Mouse (Mus musculus) gastrocnemius, postnatal 25 days (tissue): Measurements from ENCODE around the gene Il10rb. TPM values are rescaled to one million over a fixed set of nuclear protein-coding genes. Genes with fewer than 3 reads are reported as not detected.

ENCODE experiments used
- DNase-seq: peaks from one replicate; pipeline ENCODE4 v3.0.0; 2022
- total RNA-seq, 2 experiments: library from RNA; stranded (reverse); gene quantifications; 1 replicate in 1 of 2; 2 replicates in 1 of 2; pipeline ENCODE4 v1.2.3; 2021

Il10rb gene
- total RNA-seq, 2 experiments from 2014 or later = 5.0 to 6.3 TPM

DNA sequence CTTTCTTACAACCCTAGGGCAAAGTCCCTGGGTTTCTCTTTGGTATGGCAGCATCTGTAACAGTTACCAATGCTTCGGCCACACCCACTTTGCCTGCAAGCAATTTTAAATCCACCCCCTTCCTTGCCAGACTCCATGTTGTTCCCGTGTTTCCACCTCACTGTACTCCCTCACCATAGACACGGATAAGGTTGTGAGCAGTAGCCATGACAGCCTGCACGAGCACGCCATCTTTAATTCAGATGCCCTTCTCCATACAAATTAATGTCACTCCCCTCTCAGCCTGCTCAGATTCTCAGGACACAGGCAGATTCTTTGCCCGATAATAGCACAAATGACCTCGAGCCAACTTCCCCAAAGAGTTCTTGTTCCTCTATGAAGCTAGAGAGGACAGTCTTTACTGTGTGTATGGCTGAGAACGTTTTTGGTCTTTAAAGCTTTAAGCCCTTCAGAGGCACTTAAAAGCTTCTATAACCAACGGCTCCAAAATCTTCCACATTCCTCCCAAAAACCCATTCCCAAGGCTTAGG, 23.6 kb upstream of the Il10rb start:
- DNase-seq = no peak

DNA sequence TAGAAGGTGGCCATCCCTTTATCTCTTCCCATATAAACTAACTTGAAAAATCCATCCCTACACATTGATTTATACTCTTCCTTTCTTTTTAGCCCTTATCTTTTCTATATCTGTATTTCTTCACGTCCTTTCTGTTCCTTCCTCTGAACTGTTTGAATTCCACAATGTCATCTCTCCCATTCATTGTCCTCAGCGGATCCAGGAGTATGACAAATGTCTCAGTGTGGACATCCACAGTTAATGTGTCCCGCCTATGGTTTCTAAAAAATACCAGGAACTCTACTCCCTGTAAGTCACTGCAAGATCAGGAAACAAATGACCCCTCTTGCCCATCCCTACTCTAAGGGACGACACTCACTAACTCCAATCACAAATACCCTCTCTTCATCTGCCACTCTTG, 21.7 kb upstream of the Il10rb start:
- no peak for DNase-seq

DNA sequence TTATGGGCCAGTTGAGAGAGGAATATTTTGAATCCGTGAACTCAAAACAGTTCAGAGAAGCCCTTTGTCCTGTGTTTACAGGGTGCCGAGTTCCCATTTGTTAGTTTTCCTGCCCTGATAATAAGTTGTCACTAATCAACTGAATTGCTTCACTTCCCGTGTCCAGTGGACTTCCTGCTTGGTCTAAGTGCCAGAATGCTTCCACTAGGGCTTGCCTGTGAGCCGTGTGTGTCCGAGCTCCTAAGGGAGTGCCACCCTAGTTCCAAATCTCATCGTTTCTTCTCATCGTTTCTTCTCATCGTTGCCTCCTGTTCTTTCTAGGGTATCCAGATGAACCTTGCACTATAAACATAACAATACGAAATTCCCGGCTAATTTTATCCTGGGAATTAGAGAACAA, 20.3 kb upstream of the Il10rb start:
- no peak for DNase-seq

DNA sequence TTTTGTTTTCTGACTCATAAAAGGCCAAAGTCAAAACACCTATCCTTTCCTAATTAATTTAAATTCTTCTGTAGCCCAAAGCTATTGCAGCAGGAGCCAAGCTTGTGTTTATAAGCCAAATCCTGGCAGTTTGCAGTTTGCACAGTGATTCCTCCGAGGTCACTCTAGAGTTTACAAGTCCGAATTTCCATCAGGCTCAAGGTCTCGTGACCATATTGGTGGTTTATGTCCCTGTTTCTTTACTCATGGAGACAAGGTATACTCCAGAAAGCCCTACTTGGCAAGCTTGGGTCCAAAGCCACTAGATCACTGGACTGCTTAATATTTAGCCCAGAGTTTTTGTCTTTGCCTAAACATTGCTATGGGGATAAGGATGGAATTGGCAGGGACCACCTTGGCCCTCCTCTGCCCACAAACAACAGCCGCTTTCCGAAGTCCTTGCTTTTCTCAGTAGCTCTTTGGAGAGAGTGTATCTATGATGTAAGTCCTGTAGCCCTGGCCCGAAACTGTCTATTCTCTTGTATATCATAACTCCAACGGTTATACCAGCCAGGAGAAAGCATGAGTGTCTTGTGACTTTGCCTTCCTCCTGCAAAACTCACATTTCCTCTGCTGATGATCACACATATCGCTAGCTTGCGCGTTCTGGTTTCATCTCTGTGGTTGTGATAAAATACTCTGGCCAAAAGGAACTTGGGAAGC, 19.4 kb upstream of the Il10rb start:
- no peak for DNase-seq

DNA sequence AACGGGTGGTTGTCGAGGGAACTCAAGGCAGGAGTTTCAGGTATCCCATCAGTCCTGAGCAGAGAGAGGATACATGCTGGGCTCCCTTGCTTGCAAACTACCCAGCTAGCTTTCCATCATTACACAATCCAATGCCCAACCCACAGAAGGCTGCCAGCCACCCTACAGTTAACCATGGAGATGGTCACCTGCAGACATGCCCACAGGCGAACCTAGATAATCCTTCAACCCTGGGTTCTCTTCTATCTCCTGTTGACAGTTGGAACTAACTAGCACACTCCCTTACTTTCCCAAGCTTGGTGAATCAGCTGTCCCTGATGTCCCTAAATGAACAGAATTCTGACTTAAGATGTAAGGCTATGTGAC, 18.9 kb upstream of the Il10rb start:
- DNase-seq = no peak

DNA sequence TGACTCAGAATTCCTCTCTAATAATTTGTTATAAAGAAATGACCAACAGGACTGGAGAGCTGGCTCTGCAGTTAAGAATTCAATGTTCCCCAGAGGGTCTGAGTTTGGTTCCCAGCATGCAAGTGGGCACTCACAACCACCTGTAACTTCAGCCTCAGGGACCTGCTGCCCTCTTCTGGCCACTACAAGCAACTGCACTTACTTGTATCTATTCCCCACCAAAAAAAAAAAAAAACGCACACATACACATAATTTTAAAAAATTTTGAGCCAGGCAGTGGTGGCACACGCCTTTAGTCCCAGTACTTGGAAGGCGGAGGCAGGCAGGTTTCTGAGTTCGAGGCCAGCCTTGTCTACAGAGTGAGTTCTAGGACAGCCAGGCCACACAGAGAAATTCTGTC, 15.9 kb upstream of the Il10rb start:
- DNase-seq = no peak

DNA sequence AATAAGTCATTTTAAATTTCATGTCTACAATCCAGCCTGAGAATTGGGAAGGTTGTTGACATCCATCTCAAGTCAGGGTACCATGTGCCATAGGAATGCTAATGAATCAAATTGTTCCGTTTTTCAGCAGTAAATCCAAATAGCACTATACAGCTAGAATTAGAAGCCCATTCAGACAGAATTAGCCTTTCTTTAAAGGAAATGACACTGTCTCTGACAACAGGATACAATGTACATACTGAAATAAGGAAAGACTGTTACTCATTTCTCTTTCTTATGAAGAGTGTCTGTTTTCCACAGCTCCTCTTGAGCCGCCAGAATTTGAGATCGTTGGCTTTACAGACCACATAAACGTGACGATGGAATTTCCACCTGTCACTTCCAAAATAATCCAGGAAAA, 14.5 kb upstream of the Il10rb start, which contains the start of gene Gm21970:
TSS of gene Gm21970 (plus strand) at position 301 of the 400 bp plus-strand sequence.
- DNase-seq = no peak

DNA sequence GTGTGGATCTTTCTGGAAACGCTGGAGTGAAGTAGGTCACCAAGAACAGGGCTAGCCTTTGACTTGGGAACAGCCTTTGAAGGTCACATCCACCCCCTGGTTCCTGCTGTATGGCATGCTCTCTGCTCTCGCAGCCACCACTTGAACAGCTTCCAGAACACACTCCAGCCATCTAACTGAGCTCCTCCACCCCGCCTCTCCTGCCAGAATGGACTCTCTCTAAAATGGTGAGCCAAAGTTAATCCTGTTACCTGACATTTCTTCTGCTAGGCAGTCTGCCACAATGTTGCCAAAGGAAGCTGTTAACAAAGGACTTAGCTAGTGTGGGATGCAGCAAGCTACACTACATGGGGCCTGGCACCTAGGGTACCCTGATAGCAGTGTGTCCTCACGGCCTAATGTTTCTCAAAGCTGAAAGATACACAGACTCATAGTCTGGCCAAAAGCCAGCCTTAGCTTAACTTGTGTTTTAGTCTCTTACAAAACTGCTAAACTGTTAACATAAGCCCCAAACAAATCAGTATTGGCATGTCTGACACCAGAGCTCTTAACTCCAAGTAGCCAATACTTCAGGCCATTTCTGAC, 11.0 kb upstream of the Il10rb start:
- DNase-seq = no peak

DNA sequence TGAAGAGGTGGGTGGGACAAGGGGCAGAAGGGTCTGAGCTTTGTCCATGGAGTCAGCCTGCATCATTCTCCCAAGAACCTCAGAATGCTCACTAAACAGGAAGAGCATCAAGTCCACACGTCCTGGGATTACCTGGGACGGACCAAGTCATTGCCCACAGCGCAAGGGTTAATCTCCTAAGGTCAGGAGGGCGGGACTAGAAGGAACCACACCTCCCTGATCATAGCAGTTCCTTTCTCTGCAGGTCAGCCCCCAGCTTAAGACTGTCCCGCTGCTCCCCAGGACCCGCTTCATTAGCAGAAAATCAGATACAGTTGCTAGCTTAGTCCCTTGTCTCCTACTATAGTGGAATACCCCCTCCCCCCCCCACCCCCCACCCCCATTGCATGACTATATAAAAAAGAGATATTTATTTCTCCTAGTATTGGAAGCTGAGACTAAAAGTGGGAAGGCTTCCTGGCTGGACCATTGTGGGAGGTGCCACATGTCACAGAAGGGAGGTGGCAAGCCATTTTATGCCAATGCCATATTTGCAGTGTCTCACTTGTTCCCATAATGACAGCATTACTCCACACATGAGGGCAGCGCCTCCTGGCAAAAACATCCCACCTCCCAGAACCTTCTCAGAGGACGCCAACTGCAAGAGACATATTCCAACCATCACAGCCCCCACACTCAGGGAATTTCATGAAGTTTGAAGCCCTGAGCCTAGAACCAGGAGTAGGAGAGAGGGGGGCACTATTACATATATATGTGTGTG, 10.2 kb upstream of the Il10rb start:
- DNase-seq = no peak

DNA sequence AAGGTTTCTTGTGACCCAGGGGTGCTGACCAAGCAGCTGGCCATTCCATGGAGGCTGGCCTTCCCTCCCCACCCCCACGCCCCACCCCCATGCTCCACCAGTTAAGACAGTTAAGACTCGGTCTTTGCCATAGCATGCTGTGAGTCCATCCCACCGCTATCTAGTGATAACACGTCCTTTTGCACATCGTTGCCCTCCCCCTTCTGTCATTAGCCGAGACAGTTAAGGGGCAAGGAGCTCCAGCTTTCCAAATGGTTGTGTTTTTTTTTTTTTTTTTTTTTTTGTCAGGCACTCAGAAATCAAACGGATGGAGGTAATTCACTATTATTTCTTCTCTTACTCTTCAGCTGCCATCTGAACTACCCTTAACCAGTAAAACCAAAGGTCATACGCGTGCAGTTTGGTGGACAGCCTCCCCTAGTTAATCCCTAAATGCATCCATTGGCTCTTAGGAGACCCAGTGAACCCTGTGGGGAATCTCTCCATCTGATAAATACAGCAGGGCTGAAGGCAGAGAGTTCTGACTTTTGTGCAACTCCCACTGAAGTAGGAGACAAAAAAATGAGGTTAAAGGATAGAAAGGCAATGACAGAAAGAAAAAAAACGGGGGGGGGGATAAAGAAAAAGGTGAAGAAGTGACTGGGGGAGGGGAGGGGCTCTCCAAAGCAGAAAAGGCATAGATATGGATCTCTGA, 9.0 kb upstream of the Il10rb start:
- DNase-seq = no peak

DNA sequence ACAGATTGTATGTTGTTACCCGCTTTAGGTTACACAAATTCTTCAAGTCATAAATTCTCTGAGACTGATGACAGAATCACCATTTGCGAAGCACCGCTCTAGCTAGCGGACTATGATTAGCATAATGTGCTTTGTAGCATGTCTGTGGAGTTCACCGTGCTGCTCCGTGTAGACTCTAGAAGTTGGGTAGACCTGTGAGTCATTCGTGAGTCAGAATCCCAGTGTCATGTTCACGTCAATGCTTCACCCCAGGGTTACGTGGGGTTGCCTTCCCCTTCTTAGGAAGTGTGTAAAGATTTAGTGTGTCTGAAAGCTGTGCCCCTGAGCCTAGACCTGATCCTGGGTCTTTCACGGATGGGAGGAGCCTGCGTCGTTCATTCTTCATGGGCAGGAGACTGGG, 7.9 kb upstream of the Il10rb start:
- no peak for DNase-seq

DNA sequence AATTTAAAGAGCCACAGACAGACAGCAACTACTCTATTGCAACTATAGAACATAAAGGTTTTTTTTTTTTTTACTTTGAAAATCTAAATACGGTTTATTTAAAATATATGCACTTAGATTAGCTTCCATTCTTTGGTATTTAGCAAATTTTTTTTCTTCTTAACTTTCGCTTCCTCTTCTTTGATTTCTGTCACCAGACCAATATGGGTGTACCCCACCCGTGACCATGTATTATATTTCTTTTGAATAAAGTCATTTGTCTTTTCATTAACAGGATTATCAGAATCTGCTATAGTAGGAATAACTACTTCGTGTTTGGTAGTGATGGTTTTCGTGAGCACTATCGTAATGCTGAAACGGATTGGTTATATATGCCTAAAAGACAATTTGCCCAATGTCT, 7.0 kb upstream of the Il10rb start:
- DNase-seq = no peak

DNA sequence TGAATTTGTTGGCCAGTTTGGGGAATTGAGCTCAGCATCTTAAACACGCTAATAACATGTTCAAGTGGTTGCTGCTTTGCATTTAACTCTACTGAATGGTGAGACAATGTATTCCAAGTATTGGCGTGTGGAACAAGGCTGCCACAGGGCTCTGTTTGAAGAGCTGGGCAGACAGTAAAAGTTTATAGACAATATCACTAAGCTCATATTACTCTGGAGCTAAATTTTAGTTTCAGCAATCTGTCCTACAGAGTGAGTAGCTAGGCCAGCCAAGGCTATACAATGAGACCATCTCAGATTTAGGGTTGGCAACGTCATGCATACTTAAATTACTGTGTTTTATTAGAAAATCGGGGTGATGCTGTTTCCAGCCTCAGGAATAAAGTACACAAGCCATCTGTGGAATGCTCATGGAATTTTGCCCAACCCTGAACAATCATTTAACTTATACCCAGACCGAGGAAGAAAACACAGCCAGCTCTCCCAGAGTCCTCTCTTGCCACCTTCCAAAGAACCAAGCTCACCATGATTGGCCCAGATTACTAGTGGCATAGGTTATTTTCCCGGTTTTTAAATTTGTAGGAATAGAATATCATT, 4.3 kb upstream of the Il10rb start:
- DNase-seq = no peak

DNA sequence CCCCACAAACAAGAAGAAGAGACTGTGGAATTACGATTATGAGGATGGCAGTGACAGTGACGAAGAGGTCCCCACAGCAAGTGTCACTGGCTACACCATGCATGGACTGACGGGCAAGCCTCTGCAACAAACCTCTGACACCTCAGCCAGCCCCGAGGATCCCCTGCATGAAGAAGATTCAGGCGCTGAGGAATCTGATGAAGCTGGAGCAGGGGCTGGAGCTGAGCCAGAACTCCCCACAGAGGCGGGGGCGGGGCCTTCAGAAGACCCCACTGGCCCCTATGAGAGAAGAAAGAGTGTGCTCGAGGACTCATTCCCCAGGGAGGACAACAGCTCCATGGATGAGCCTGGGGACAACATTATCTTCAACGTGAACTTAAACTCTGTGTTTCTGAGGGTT, 2.2 kb upstream of the Il10rb start:
- DNase-seq = no peak

DNA sequence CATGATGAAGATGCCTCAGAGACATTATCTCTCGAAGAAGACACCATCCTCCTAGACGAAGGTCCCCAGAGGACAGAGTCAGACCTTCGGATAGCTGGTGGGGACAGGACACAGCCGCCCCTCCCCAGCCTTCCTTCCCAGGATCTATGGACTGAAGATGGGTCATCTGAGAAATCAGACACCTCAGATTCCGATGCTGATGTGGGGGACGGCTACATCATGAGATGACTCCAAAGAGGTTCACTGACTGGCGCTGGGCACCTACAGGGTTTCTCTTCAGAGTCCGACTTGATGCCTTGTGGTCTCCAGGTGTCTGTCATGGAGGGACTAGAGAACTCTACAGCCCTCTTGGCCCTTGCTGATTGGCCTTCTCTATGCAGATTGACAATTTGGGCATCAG, 1.8 kb upstream of the Il10rb start:
- no peak for DNase-seq

DNA sequence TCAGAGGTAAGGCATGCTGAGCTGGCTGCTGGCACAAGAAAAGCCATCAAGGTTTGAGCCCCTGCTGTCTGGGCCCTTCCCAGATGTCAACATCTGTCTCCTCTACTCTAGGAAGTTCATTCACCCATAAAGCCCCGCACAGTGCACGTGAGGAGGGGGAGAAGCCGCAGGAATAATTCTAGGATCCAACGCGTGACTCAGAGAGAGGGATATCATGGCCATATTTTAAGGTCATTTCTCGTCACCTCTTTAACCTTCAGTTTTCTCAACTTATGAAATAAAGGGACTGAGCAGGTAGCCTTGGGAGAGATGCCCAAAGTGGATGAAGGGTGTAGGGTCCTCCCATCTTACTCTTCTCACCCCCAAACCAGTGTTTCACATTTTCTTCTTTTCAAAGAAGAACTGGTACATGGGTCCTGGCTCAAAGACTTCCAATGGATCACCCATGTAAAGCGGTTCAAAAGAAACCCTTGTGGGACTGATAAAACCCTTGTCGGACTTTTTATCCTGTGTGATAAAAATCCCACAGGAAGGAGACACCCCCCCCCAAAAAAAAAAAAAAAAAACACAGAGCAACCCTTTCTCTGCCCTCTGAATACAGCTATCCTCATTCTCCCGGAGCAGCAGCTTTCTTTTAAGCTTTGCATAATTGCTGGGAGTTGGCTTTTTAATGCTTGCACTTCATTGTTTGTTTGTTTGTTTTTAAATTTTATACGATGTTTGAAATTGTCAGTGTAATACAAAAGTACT, 961 bp upstream of the Il10rb start:
- DNase-seq = no peak

DNA sequence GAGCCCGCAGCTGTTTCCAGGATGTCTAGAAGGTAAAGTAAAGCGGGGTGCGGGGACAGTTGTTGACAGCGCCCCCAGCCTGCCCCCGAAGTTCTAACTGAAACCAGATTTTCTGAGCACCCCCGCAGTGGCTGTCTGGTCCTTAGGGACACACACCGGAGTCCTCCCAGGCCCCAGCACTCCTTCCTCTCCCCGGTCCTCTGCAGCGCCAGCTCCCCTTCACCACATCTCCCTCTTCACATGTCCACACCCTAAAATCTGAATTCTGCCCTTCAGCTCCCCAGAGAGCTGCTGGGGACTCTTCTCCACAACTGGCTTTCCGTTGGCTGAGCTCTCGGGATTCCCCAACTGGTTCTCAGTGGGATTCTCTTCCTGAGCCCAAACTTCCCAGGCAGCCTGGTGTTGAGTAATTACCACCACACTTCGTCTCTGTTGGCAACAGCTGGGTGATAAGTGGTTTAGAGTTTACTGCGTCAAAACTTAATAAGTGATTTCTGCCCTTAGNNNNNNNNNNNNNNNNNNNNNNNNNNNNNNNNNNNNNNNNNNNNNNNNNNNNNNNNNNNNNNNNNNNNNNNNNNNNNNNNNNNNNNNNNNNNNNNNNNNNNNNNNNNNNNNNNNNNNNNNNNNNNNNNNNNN, 739 bp downstream of the Il10rb start:
- peak; percentile 20 for DNase-seq

DNA sequence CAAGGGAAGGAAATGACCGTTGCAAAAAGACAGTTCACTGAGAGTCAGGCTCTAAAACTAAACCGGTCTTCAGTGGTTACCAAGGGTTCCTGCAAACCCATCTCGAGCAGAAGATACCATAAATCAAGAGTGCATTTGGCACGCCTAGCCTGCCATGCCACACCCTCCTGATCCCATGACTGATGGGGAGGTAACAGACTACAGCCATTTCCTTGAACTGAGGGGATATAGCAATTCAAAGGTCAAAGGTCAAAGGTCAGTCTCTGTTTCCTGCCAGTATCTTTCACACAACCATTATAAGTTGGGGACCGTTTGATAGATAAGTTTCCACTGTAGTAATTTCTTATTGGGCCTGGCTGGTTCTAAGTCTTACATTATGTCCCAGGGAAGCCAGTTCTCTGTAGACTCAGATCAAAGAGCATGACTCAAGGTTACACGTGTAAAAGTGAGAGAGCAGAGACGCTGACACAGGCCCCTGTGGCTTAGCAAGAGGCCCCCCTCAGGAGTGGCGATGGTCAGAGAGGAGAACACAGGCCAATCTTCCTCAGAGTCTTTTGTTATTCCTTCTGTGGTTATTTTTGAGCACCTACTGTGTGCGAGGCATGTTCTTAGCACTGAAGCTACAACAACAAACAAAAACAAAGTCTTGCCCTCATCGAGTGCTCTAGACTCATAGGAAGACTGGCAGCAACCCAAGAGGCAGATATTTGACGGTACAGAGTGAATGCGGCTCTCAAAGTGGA, 7.3 kb downstream of the Il10rb start:
- DNase-seq = no peak

DNA sequence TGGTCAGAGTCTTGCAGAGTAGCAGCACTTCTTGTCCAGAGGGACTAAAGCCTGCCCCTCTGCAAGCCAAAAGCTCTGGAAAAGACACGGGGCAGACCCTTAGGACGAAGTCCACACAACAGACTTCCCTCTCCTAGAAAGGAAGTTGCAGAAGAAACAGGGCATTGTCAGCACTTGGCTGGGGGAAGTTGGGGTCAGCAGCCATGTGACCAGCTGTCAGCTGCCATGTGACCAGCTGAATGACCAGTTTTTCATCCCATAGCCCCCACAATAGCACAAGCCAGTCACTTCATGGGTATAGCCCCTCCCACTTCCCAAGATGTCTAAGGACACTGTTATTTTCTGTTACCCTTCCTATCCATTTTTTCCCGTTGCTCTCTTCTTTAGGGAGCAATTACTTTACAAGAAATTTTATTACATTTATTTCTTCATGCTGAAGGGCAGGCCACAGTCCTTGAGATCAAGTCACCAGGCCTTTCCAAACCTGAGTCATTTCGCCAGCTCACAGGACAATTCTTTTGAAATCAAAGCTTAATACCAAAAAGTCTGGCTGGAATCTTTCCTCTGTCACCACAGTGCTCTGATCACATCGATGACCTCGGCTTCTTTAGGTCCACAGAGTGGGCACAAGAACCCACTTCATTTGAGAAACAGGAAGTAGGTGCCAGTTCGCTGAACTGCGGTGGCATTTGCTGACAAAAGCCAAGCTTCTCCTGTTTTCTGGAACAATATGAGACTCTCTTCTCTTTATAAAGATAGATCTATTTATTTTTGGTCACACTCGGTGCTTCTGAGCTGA, 9.6 kb downstream of the Il10rb start:
- no peak for DNase-seq
